Mouse (Mus musculus) C3H10T1/2 (cell line): ENCODE results near the gene Hils1. TPM values are rescaled to one million over a fixed set of nuclear protein-coding genes. Genes with fewer than 3 reads are reported as not detected.

Experiments
- polyA plus RNA-seq, 2 experiments: library from polyadenylated mRNA; unstranded; fragments of >200 nt; fragmentation: generic; extraction: Trizol; gene quantifications; one replicate each; pipeline ENCODE4 v1.2.1; 2012; ENCODE audit warnings: missing spikeins in 2 of 2

The Hils1 gene
- polyA plus RNA-seq: not detected

GRCm38 (mm10) chr11:94967419-94967818, at the start of gene Hils1:
Hils1 (plus strand) TSS chr11:94967593.

GRCm38 (mm10) chr11:94936045-94936444, 31.3 kb upstream of the Hils1 start, which contains the start of gene Col1a1:
Col1a1 (plus strand) TSS chr11:94936224.

GRCm38 (mm10) chr11:94976199-94976598, 8.8 kb downstream of the Hils1 start, which contains the start of gene Sgca:
Sgca (minus strand) TSS chr11:94976327.

GRCm38 (mm10) chr11:94990749-94991577, 23.6 kb downstream of the Hils1 start, which contains the start of gene Ppp1r9b:
Ppp1r9b (plus strand) TSS chr11:94991035.

GRCm38 (mm10) chr11:95009629-95010014, 42.2 kb downstream of the Hils1 start, which contains the start of gene Samd14:
Samd14 (plus strand) TSS chr11:95009879.

Other genes starting within 250 kb of the Hils1 start
- gene Cdc34b, start 225.8 kb upstream of the Hils1 start, polyA plus RNA-seq: under 1 TPM; 0.05 to 0.19 TPM
- gene Tmem92, start 184.9 kb upstream of the Hils1 start, polyA plus RNA-seq: not detected
- 1,000 to 10,000 TPM in 1 of 2 experiments, 100 to 1,000 TPM in 1; 307 to 2,727 TPM for gene Col1a1, start 31.4 kb upstream of the Hils1 start, polyA plus RNA-seq
- gene Sgca, start 8.7 kb downstream of the Hils1 start, polyA plus RNA-seq: 1 to 10 TPM; 2.7 to 3.4 TPM
- gene Ppp1r9b, start 23.4 kb downstream of the Hils1 start, polyA plus RNA-seq: 10 to 100 TPM; 26.4 to 89.0 TPM
- gene Samd14, start 42.3 kb downstream of the Hils1 start, polyA plus RNA-seq: 10 to 100 TPM; 15.7 to 73.7 TPM
- 10 to 100 TPM in 1 of 2 experiments, 1 to 10 TPM in 1; 3.9 to 42.1 TPM for gene Pdk2, start 73.8 kb downstream of the Hils1 start, polyA plus RNA-seq
- 10 to 100 TPM; 11.2 to 14.5 TPM for gene Itga3, start 109.2 kb downstream of the Hils1 start, polyA plus RNA-seq
- gene Dlx3, start 152.5 kb downstream of the Hils1 start, polyA plus RNA-seq: under 1 TPM in 1 of 2 experiments, not detected in 1; 0.02 TPM
- gene Dlx4, start 178.7 kb downstream of the Hils1 start, polyA plus RNA-seq: under 1 TPM; 0.04 to 0.09 TPM